Mouse (Mus musculus) spleen, postnatal 14 days (tissue): Measurements from ENCODE around the gene Dnah17.

Experiments
- DNase-seq, 2 experiments: peaks; one replicate each; pipeline ENCODE4 v3.0.0; 2021 to 2022; ENCODE audit warnings: low spot score in 2 of 2

The Dnah17 gene

GRCm38 (mm10) chr11:117994250-117995057 is 136.0 kb downstream of the Dnah17 start:
- no peak for DNase-seq

GRCm38 (mm10) chr11:117993190-117994175 is 137.0 kb downstream of the Dnah17 start:
- no peak for DNase-seq

DNA sequence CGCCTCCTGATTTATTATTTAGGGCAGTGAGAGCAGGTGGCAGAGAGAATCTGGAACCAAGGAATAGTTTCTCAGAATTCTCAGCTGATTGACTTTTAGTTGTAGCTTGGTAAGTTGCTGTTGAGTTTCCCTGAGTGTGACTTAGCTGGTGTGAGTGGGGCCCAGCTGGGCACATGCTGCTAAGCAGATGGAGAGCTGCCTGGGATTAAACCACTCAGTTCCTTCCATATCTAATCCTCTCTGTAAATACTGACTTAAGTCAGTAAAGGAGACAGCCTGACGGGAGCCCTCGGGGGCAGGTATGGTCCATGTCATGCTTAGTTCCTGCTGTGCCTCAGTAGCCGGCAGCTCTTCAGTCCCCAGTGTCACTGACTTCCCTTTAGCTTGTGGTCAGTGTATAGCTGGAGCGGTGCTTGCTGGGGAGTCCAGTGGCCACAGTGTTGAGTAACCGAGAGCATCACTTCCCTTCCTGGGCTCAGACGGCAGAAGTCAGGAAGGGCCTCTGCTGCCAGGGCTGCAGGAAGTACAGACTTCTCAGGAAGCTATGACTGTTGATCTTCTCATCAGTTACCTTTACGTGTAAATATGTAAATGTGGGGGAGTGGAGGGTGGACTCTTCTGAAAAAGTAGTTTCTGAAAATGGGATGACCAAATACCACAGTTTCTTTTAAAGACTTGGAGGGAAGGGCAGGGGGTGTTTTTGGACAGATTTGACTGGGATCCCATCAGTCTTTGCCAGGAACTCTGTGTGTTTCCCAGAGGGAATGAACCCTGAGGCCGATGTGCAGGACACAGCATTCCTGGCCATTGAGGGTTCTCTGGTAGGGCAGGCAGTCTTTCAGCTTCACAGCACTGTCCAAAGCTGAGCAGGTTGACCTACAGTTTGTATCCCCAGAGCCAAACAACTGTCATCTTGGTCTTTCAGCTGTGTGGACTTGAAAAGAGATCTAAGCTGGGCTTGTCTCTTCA is 138.6 kb downstream of the Dnah17 start:
- DNase-seq = no peak

- DNase-seq = no peak
Observed at GRCm38 (mm10) chr11:117989926-117990325, 140.5 kb downstream of the Dnah17 start.

DNA sequence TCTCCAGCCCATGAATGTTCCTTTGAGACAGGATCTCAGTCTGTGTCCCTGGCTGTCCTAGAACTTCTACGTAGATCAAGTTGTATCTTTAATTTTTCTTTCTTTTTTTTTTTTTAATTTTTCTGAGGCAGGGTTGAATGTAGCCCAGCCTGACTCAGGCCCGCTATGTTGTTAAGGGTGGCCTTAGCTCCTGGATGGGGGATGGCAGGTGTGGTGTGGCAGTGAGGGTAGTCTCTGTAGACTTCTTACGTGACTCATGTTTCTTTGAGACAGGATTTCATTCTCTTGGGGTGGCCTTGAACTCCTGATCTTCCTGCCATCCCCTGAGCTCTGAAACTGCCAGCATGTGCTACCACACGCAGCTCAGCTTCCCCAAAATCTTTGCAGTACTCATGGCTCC is 141.2 kb downstream of the Dnah17 start:
- DNase-seq = no peak

- DNase-seq = no peak
Observed at GRCm38 (mm10) chr11:117987968-117988367, 142.5 kb downstream of the Dnah17 start.

- peak in 1 of 2 experiments; percentile 33 for DNase-seq
Observed at GRCm38 (mm10) chr11:117987032-117987451, 143.4 kb downstream of the Dnah17 start.

DNA sequence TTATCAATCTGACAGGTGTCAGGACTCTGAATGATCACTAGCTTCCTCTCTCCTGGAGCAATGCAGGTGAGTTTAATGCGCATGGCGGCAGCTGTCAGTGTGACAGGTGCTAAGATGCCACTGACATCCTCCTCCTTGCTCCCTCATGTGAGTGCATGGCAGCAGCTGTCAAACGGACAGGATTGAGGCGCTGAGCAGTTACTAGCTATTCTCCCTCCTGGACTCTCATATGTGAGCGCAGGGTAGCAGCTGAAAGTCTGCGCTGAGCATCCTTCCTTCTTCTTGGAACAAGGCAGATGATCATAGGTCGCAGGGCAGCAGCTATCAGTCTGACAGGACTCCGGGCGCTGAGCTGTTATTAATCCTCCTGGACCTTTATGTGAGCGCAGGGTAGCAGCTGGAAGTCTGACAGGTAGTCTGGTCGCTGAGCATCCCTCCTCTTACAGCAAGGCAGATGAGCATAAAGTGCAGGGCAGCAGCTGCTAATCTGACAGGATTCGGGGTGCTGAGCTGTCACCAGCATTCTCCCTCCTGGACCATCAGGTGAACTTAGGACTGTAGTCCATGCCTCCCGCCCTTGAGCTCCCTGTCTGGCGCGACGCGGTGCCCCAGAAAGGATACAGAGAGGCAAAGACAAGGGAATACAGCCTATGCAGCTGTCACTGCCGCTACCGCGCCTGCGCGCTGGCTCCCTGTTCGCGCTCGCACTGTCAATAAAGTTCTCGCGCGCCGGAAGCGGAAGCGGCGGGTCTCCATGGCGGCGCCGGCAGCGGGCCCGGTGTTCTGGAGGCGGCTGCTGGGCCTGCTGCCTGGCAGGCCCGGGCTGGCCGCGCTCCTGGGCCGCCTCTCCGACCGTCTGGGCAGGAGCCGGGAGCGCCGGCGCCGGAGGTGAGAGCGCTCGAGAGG is 144.1 kb downstream of the Dnah17 start, which contains the start of gene Pgs1:
Gene Pgs1 (plus strand): TSS at position 167 of the 906 bp plus-strand sequence.
- DNase-seq = peak; percentile 81 to 88

GRCm38 (mm10) chr11:117983770-117984169 is 146.7 kb downstream of the Dnah17 start:
- no peak for DNase-seq

DNA sequence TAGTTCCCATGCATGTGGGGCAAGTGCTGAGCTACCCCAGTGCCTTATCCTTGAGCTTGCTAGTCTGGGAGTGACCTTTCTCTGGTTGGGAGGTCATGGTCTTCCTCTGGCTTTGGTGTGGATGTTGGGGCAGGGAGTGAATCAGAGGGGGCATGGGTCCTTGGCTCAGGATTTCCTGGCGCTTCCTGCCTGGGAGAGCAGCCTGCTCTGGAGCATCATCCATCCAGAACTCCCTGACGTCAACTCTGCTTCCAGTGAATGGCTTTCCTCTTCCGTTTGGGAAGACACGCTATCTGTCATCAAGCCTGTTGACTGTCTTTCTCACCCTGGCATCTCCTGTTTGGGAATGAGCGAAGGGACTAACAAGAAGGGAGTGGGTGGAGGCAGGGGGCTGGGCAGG is 148.0 kb downstream of the Dnah17 start:
- DNase-seq = no peak

- DNase-seq = no peak
Observed at GRCm38 (mm10) chr11:117979388-117979787, 151.0 kb downstream of the Dnah17 start.

DNA sequence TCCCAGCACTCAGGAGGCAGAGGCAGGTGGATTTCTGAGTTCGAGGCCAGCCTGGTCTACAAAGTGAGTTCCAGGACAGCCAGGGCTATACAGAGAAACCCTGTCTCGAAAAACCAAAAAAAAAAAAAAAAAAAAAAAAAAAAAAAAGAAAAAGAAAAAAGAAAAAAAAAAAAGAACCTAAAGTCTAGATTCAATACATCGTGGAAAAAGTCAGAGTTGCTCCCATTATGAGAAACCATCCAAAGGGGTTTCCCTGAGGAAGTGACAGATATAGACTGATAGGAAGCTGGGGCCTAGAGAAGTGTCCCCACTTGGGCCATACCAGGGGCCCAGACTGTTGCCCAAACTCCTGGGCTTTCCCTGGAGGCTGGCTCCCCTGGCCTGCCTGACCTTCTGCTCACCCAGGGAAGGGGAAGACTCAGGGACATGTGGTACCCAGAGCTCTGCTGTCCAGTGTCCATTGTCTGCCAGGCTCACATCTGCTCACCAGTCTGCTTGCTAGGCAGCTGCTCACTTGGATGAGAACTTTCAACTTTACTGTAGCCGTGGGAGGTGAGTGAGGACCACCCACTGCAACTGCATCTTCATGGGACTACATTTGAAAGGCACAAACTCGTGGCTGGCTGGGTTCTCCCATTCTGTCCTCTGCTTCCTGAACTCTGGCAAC is 152.6 kb downstream of the Dnah17 start:
- no peak for DNase-seq

DNA sequence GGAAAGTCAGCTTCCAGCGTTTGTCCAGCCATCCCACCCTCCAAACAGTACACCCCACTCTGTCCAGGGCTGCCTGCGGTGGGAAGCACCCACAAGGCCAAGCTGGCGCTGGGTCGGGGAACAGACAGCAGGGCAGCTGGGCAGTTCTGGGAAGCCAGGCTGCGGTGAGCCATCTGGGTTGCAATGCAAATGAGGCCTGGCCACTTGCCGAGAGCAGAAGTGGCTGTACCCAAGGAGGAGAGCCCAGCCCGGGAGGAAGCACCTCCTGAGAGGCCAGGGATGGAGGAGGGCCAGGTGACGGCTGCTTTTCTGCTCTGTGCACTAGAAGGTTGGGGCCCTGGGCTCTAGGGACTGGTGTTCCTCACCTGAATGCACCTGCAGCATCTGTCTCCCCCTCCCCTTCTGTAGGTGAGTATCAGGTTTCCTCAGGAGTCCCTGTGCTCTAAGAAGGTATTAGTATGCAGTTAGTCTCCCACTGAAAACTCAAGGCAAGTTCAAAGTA is 154.3 kb downstream of the Dnah17 start:
- DNase-seq = peak in 1 of 2 experiments; percentile 23

DNA sequence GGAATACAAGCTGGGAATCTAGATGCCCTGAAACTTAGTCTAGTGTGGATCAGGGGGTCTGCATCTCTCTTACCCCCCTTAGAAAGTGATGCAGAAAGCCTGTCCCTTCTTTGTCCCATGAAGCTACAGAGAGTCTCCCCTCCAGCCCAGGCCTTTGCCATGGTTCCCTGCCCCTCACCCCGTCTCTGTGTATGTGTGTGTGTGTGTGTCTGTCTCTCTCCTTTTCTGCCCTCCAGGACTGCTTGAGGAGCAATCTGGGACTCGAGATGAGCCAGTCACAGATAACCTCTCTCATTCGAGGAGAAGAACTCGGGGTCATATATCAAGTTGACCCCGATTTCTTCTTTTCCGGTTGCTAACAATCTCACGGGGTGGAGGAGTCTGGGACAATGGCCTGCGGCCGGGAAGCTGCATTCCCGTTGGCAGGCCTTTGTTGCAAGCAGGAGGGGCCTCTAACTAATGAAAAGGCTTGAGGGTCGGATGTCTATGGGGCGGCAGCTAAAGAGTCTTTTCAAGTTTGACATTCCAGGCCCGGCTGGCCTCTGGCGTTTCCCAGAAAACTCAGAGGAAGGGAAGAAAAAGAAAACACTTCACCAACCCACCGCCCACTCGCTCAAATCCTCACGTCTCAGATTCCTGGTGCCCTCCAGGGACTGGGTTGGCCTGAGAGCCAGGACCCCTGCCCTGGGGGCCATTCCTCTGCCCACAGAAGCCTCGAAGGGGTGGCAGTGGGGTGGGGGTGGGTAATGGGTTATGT is 155.0 kb downstream of the Dnah17 start:
- DNase-seq = no peak

DNA sequence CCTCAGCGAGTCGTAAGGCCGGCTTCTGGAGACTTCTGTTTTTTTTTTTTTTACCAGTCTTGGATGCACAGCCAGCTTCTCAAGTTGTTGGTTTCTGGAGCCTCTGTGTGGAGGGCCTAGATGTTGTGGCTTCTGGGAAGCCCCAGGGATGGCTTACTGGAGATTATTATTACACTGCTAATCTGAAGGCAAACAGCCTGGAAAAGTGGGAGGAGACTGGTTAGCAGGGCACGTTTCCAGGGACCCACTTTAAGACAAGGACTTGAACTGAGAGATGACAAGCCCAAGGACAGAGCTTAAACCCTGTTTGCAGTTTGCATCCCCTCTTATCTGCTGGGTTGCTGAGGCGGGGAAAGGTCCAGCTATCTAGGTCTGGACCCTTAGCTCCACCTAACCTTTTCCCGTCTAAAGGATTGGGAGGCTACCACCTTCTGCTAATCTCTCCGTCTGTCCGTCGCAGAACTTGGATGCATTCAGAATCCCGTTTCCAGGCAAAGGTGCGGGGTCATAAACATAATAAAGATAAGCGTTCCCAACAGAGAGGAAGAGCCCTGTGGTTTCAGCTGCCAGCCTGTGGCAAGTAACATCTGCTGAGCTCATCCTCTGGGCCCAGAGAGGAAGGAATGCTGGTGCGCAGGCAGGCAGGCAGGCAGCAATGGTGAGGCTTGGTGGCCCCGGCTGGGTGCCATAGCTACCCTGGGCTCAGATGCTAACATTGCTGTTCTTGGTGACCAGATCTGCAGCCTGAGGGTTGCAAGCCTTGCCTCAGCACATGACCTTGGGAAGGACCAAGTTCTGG is 155.9 kb downstream of the Dnah17 start:
- no peak for DNase-seq

- DNase-seq = no peak
Observed at GRCm38 (mm10) chr11:117973569-117973968, 156.9 kb downstream of the Dnah17 start.

DNA sequence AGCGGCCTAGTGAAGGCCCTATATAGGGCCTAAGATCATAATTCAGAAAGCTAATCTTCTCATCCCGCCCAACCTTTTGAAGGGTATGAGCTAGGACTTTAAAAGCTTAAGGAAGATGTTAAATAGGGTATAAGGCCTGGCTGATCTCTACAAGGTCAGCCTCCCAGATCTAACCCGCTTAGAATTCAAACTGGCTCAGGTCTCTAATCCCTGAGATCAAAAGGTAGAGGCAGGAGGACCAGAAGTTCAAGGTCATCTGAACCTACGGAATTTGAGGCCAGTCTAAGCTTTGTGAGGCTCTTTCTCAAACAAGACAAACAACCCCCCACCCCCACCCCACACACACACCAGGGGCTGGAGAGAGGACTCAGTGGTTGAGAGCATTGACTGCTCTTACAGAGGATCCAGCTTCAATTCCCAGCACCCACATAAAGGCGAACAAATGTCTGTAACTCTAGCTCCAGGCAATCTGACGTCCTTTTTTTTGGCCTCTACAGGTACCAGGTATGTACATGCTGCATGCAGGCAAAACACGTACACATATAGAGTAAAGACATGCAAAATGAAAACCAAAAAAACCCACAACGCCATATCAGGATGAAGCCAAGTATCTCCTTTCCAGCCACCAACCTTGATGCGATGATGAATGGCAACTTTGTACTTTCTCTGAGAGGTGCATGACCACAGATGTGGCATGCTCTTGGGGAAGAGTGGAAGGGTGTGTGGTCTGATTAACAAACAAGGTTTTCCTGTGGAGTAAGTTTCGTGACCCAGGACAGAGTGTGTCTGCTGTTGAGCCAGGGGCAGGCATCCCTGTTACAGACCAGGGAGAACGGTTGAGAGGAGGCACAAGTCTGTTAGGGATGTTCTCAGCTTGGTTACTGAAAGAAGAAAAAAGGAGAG is 157.5 kb downstream of the Dnah17 start:
- DNase-seq = no peak
